Mouse (Mus musculus): Measurements from ENCODE around the gene Tmem178. TPM values are rescaled to one million over a fixed set of nuclear protein-coding genes. Genes with fewer than 3 reads are reported as not detected.

Gene Tmem178
- not detected in 4 replicates for total RNA-seq (2023; ENCODE audit: inconsistent age)

GRCm38 (mm10) chr17:80944530-80945198, at the start of gene Tmem178:
TSS of gene Tmem178 (plus strand) at chr17:80944632.

Other genes with a start within 250 kb of the Tmem178 start
- 17.0 to 27.9 TPM (median 18.9 TPM) in 4 replicates for gene Map4k3, start 216.1 kb upstream of the Tmem178 start, total RNA-seq (2023; ENCODE audit: inconsistent age)
- 10.1 to 12.9 TPM (median 11.7 TPM) in 4 replicates for gene Thumpd2, start 120.5 kb downstream of the Tmem178 start, total RNA-seq (2023; ENCODE audit: inconsistent age)